Mouse (Mus musculus) testis, adult 2 months (tissue): ENCODE data around the gene Hoxa7.
A peak's percentile ranks its signal among the peaks of the same experiment; 100 is the strongest.

Source experiments
- CTCF ChIP-seq: fragments of 200-500 bp; IDR thresholded peaks from 2 replicates; pipeline ENCODE4 v1.5.1; 2012; ENCODE audit warnings: low read depth, mild to moderate bottlenecking, inconsistent platforms, low read length, moderate library complexity; ENCODE audit not compliant: control insufficient read depth, insufficient read depth, insufficient replicate concordance
- POLR2A ChIP-seq: fragments of 200-500 bp; IDR thresholded peaks from 2 replicates; pipeline ENCODE4 v1.6.1; 2012; ENCODE audit warnings: low read depth, mild to moderate bottlenecking, inconsistent platforms, low read length, moderate library complexity; ENCODE audit not compliant: control insufficient read depth

GRCm38 (mm10) chr6:52256956-52257355 lies 35.3 kb upstream of the Hoxa7 start:
- TF ChIP-seq CTCF, result peak; percentile 18; the same call in 1 of the 2 replicates
- TF ChIP-seq POLR2A, result no peak
